Mouse (Mus musculus): ENCODE data around the gene Cd5.

The Cd5 gene

DNA sequence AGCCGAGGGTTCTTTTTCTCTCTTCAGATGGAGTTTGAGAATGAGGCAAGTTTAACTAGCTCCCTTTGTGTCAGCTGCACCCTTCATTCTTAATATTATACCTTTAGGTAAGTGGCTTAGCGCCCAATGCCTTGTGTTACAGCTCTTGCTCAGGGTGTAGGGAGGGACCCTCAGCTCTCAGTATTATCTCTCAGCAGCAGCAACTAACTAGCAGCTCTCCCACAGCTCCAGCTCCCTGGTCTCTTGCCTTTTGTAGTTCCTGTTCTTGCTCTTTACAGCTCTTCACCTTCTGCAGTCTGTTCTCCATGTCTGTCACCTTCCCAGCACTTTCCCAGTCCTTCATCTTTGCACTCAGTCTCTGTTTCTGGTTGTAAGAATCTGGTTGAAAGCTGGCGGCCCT, 47.1 kb downstream of the Cd5 start:
- no peak for TF ChIP-seq POU5F1 (IDR thresholded peaks at IDR 0.05; ENCODE audit: borderline replicate concordance, low read length)
- no peak for TF ChIP-seq CTCF (conservative IDR thresholded peaks at IDR 0.05; ENCODE audit: low read length)
- TF ChIP-seq NANOG (IDR thresholded peaks at IDR 0.05; ENCODE audit: borderline replicate concordance, low read length), result no peak
- Histone ChIP-seq H3K36me3 (ENCODE audit: insufficient read depth, low read length) (no peaks in the 10 kb centered on the region; the same call in 1 of the 2 replicates), H3K4me1 (replicated peaks; ENCODE audit: low read depth, low read length) (peaks cover 44% of the 10 kb centered on the region), H3K27me3 (ENCODE audit: insufficient read depth, low read length) (no peaks in the 10 kb centered on the region), H3K9me3 (ENCODE audit: low read length) (peaks cover 14% of the 10 kb centered on the region), H3K4me3 (replicated peaks; ENCODE audit: low read length) (no peak overlapping the region)

DNA sequence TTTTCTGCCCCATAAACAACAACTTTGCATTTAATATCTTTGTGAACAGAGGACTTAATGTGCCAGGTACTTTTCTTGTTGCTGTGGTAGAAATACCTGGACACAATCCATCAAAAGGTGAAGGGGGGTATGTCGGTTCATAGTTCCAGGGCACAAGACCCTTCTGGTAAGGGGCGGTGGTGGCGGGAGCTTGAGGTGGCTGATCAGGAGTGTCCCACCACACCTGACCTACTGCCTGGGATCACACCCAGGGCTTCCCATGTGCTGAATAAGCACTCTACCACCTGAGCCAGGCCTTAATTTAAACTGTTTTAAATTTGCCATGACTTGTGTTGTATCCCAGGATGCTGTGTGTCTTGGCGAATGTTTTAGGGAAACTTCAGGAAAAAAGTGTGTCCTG, 47.7 kb downstream of the Cd5 start:
- no peak for TF ChIP-seq NANOG (IDR thresholded peaks at IDR 0.05; ENCODE audit: borderline replicate concordance, low read length)
- TF ChIP-seq CTCF (conservative IDR thresholded peaks at IDR 0.05; ENCODE audit: low read length), result no peak
- no peak for TF ChIP-seq POU5F1 (IDR thresholded peaks at IDR 0.05; ENCODE audit: borderline replicate concordance, low read length)
- H3K4me1 ChIP-seq (replicated peaks; ENCODE audit: low read depth, low read length), result peaks cover 44% of the 10 kb centered on the region
- H3K36me3 ChIP-seq (ENCODE audit: insufficient read depth, low read length), result no peaks in the 10 kb centered on the region; the same call in 1 of the 2 replicates
- no peaks in the 10 kb centered on the region for H3K27me3 ChIP-seq (ENCODE audit: insufficient read depth, low read length)
- no peak overlapping the region for H3K4me3 ChIP-seq (replicated peaks; ENCODE audit: low read length)
- H3K9me3 ChIP-seq (ENCODE audit: low read length), result peaks cover 10% of the 10 kb centered on the region

DNA sequence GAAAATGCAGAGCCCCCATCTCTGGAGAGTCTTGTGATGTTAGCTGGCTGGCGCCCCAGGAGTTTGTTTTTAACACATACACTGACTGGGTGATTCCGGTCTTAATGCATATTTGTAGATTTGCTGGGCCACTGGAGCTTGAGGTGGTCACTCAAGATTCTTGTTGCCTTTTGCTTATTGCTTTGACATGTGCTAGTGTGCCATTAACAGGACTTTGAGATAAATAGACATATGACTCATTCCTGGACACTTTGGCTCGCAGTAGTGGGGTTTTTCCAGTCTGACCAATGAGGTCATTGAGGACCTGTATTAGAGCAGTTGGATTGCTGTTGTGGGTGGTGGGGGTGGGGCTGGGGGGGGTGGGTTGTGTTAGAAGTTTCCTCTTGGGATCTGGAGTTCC, 48.5 kb downstream of the Cd5 start:
- H3K27me3 ChIP-seq (ENCODE audit: insufficient read depth, low read length), result peaks cover 5% of the 10 kb centered on the region; the same call in 1 of the 2 replicates
- peaks cover 44% of the 10 kb centered on the region for H3K4me1 ChIP-seq (replicated peaks; ENCODE audit: low read depth, low read length)
- H3K9me3 ChIP-seq (ENCODE audit: low read length), result peaks cover 2% of the 10 kb centered on the region; the same call in 1 of the 2 replicates
- no peaks in the 10 kb centered on the region; the same call in 1 of the 2 replicates for H3K36me3 ChIP-seq (ENCODE audit: insufficient read depth, low read length)
- H3K4me3 ChIP-seq (replicated peaks; ENCODE audit: low read length), result no peak overlapping the region
- TF ChIP-seq NANOG (IDR thresholded peaks at IDR 0.05; ENCODE audit: borderline replicate concordance, low read length), result no peak
- no peak for TF ChIP-seq POU5F1 (IDR thresholded peaks at IDR 0.05; ENCODE audit: borderline replicate concordance, low read length)
- no peak for TF ChIP-seq CTCF (conservative IDR thresholded peaks at IDR 0.05; ENCODE audit: low read length)

DNA sequence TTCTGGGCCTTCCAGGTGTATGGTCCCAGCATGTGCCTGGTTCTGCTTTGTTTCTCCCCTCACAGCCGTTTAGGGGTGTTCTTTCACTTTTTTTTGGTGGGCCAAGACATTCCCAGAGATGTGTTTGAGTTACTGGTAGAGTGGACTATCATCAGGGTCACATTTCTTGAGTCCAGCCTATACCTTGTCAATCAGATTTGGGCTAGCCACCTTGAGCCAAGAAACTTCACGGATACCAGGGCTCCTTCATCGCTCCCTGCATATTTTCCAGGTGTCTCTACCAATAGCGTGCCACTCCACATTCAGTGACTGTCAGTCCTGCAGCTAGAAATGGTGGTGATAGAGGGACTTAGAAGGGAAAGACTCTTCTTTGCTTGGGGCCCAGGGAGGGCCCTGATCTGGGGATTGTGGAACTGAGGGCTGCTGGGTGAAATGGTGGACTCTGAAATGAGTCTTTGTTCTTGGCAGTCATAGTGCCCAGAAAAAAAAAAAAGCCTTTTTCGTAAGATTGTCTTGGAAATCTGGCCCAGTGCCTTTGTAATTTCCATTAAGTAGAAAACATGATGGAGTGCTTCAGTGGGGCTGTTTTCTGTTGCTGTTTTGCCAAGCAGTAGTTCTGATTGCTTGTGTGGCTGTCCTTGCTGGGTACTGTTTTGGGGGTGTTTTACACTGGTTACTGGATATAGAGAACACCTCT, 49.2 kb downstream of the Cd5 start:
- H3K4me3 ChIP-seq (replicated peaks; ENCODE audit: low read length), result peak overlapping the region; percentile 98
- H3K9me3 ChIP-seq (ENCODE audit: low read length), result no peaks in the 10 kb centered on the region
- peaks cover 44% of the 10 kb centered on the region for H3K4me1 ChIP-seq (replicated peaks; ENCODE audit: low read depth, low read length)
- H3K27me3 ChIP-seq (ENCODE audit: insufficient read depth, low read length), result peaks cover 8% of the 10 kb centered on the region
- no peak for TF ChIP-seq NANOG (IDR thresholded peaks at IDR 0.05; ENCODE audit: borderline replicate concordance, low read length)
- H3K36me3 ChIP-seq (ENCODE audit: insufficient read depth, low read length), result no peaks in the 10 kb centered on the region; the same call in 1 of the 2 replicates

DNA sequence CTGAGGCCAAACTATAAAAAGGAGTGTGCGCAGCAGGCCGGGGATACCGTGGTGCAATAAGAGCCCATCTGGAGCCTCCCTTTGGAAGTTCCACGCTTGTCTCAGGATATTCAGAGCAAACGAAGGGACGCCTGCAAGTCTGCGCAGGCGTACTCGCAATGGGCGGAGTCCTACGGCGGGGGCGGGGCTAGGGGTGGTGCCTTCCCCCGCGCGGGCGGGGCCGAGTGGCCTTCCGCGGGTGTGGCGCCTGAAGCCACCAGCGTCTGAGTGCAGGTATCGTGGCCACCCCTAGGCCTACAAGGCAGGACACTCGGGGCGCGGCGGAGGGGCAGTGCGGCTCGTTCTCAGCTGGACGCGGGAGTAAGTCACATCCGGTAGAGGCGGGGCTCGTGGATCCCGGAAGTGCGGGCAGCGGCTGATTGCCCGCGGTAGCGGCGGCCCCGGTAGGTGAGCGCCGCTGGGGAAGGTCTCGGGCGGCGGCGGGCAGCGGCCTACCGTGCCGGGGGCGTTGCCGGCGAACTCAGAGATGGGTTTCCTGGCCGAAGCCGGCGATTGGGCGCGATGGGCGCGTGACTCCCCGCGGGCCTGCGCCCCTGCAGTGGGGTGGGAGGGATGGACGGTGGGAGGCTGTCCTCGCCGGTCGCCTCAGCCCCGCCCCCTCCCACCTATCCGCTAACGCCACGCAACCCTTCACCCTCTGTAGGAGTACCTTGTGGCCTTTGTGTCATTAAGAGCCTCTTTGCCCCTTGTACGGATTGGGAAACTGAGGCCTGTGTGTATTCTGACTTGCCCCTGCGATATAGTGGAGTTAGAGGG, 50.1 kb downstream of the Cd5 start, which contains the start of gene Vps37c:
Vps37c (plus strand) TSS at position 199 of the 816 bp plus-strand sequence.
- TF ChIP-seq CTCF (conservative IDR thresholded peaks at IDR 0.05; ENCODE audit: low read length) (no peak), POU5F1 (IDR thresholded peaks at IDR 0.05; ENCODE audit: borderline replicate concordance, low read length) (no peak), NANOG (IDR thresholded peaks at IDR 0.05; ENCODE audit: borderline replicate concordance, low read length) (no peak)
- Histone ChIP-seq H3K9me3 (ENCODE audit: low read length) (no peaks in the 10 kb centered on the region), H3K4me3 (replicated peaks; ENCODE audit: low read length) (peak within 1 kb of the TSS; percentile 98), H3K36me3 (ENCODE audit: insufficient read depth, low read length) (no peaks in the 10 kb centered on the region; the same call in 1 of the 2 replicates), H3K27me3 (ENCODE audit: insufficient read depth, low read length) (peaks cover 17% of the 10 kb centered on the region), H3K4me1 (replicated peaks; ENCODE audit: low read depth, low read length) (peaks cover 44% of the 10 kb centered on the region)

DNA sequence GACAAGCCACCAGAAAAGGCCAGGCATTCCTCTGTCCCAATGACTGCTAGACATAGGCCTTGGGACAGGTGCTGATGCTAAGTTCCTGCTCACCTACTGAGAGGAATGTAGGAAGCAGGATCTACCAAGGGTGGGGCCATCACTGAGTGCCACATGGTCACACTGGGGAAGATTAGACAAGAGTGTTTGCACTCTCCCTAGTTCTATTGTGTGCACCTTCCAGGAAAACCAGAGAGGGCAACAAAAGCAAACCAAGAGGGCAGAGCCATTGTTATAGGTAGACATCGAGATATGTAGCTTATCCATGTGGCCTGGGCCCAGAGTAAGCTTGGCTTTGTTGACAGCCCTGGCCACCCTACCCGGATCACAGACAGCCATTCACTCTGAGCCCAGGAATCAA, 53.1 kb downstream of the Cd5 start:
- Histone ChIP-seq H3K27me3 (ENCODE audit: insufficient read depth, low read length) (peaks cover 24% of the 10 kb centered on the region), H3K36me3 (ENCODE audit: insufficient read depth, low read length) (no peaks in the 10 kb centered on the region), H3K4me3 (replicated peaks; ENCODE audit: low read length) (no peak overlapping the region), H3K9me3 (ENCODE audit: low read length) (no peaks in the 10 kb centered on the region), H3K4me1 (replicated peaks; ENCODE audit: low read depth, low read length) (peaks cover 26% of the 10 kb centered on the region)
- no peak for TF ChIP-seq POU5F1 (IDR thresholded peaks at IDR 0.05; ENCODE audit: borderline replicate concordance, low read length)
- TF ChIP-seq CTCF (conservative IDR thresholded peaks at IDR 0.05; ENCODE audit: low read length), result no peak
- no peak for TF ChIP-seq NANOG (IDR thresholded peaks at IDR 0.05; ENCODE audit: borderline replicate concordance, low read length)

DNA sequence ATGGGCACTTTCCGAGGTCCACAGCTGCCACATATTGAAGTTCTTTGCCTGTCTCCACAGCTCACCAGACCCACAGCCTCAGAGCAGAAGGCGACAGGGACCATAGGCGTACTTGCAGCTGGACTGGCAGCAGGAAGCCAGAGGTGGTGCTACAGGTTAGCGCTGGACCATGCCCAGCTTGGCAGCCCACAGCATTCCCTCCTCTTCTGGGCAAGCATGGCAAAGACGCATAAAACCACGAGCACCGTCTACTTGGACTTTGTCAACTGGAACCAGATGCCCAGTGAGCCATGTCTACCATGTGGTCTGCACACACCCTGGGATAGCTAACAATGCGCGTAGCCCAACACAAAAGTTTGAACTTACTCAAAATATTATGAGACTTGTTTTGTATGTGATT, 53.7 kb downstream of the Cd5 start:
- Histone ChIP-seq H3K4me1 (replicated peaks; ENCODE audit: low read depth, low read length) (peaks cover 22% of the 10 kb centered on the region), H3K27me3 (ENCODE audit: insufficient read depth, low read length) (peaks cover 24% of the 10 kb centered on the region), H3K9me3 (ENCODE audit: low read length) (no peaks in the 10 kb centered on the region), H3K36me3 (ENCODE audit: insufficient read depth, low read length) (no peaks in the 10 kb centered on the region), H3K4me3 (replicated peaks; ENCODE audit: low read length) (no peak overlapping the region)
- TF ChIP-seq NANOG (IDR thresholded peaks at IDR 0.05; ENCODE audit: borderline replicate concordance, low read length) (no peak), CTCF (conservative IDR thresholded peaks at IDR 0.05; ENCODE audit: low read length) (no peak), POU5F1 (IDR thresholded peaks at IDR 0.05; ENCODE audit: borderline replicate concordance, low read length) (no peak)

DNA sequence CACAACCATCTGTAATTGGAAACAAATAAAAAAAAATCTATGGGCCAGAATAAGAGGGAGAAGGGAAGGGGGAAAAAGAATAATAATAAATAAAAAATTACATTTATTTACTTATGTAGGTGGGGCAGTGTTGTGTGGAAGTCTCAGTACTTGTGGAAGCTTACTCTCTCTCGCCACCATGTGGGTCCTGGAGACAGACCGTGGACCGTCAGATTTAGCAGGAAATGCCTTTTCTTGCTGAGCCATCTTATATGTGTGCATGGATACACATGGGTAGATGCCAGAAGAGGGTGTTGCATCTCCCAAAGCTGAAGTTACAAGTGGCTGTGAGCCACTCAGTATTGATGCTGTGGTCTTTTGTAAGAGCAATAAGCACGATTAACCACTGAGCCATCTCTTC, 57.2 kb downstream of the Cd5 start:
- Histone ChIP-seq H3K4me3 (replicated peaks; ENCODE audit: low read length) (no peak overlapping the region), H3K27me3 (ENCODE audit: insufficient read depth, low read length) (peaks cover 30% of the 10 kb centered on the region), H3K9me3 (ENCODE audit: low read length) (no peaks in the 10 kb centered on the region), H3K4me1 (replicated peaks; ENCODE audit: low read depth, low read length) (peaks cover 16% of the 10 kb centered on the region), H3K36me3 (ENCODE audit: insufficient read depth, low read length) (no peaks in the 10 kb centered on the region)
- TF ChIP-seq POU5F1 (IDR thresholded peaks at IDR 0.05; ENCODE audit: borderline replicate concordance, low read length), result no peak
- no peak for TF ChIP-seq CTCF (conservative IDR thresholded peaks at IDR 0.05; ENCODE audit: low read length)
- no peak for TF ChIP-seq NANOG (IDR thresholded peaks at IDR 0.05; ENCODE audit: borderline replicate concordance, low read length)

Measured in E14TG2a.4 (cell line).